Mouse (Mus musculus) left cerebral cortex, postnatal 14 days (tissue): ENCODE measurements around the gene Ctr9. TPM values are rescaled to one million over a fixed set of nuclear protein-coding genes. Genes with fewer than 3 reads are reported as not detected.

Experiments used
- DNase-seq, 2 experiments: peaks; one replicate each; pipeline ENCODE4 v3.0.0; 2021 to 2022; ENCODE audit warnings: low spot score in 2 of 2, mixed read lengths in 1 of 2
- intact Hi-C: fragments of 180-260 bp; cut with DNase I; formaldehyde crosslinking; loops from one replicate; pipeline ENCODE4 v1.15.1; 2025
- total RNA-seq, 2 experiments: library from RNA; stranded (reverse); gene quantifications; 2 replicates each; pipeline ENCODE4 v1.2.3; 2021

The Ctr9 gene
- total RNA-seq, 2 experiments from 2014 or later = 42.5 to 48.1 TPM

GRCm38 (mm10) chr7:111082822-111083732 lies 54.3 kb downstream of the Ctr9 start, which contains the start of gene Eif4g2:
TSS of gene Eif4g2 (minus strand) at chr7:111083030.
- intact Hi-C loops = loop anchor here (1.0 kb wide), 1 partner anchor 39 kb away; no protein-coding TSS in a partner anchor
- DNase-seq = peak; percentile 99

- intact Hi-C loops = no loop called here
- DNase-seq = no peak
Measured at GRCm38 (mm10) chr7:111083733-111084120, 55.0 kb downstream of the Ctr9 start.

GRCm38 (mm10) chr7:111084443-111084842 lies 55.7 kb downstream of the Ctr9 start:
- no peak for DNase-seq
- intact Hi-C loops = no loop called here

GRCm38 (mm10) chr7:111085153-111085552 lies 56.4 kb downstream of the Ctr9 start:
- intact Hi-C loops = no loop called here
- no peak for DNase-seq

- intact Hi-C loops = no loop called here
- no peak for DNase-seq
Measured at GRCm38 (mm10) chr7:111095169-111095568, 66.4 kb downstream of the Ctr9 start.

GRCm38 (mm10) chr7:111098196-111098595 lies 69.4 kb downstream of the Ctr9 start:
- intact Hi-C loops = no loop called here
- DNase-seq = no peak

Other genes with a start within 250 kb of the Ctr9 start
- 10 to 100 TPM; 73.5 to 77.7 TPM for gene Rnf141, start 184.5 kb upstream of the Ctr9 start, total RNA-seq
- 1 to 10 TPM; 1.7 to 4.3 TPM for gene Lyve1, start 165.7 kb upstream of the Ctr9 start, total RNA-seq
- gene Mrvi1, start 46.5 kb upstream of the Ctr9 start, total RNA-seq = 1 to 10 TPM; 2.5 to 3.6 TPM
- gene Eif4g2, start 54.1 kb downstream of the Ctr9 start, total RNA-seq = 100 to 1,000 TPM; 725 to 796 TPM